Mouse (Mus musculus) midbrain, embryonic 14.5 days (tissue): ENCODE results near the gene Gm13539. TPM values are rescaled to one million over a fixed set of nuclear protein-coding genes. Genes with fewer than 3 reads are reported as not detected.
"Not testable (repeated sequence)": the region's sequence is repeated elsewhere in the genome, so short reads cannot be mapped to it uniquely, and the experiment has no call there.

Experiments
- ATAC-seq: fragments of 200-750 bp; cut with Nextera tagmentation; 2 replicates; pipeline ENCODE4 v1.8.0; 2017; ENCODE audit warnings: moderate number of reproducible peaks, moderate library complexity; ENCODE audit not compliant: low FRiP score, low TSS enrichment
- DNase-seq: peaks from one replicate; pipeline ENCODE4 v3.0.0-alpha.2; 2015
- H3K27ac ChIP-seq: fragments of 300-500 bp; sonication (generic); replicated peaks from 2 replicates; pipeline ENCODE4 v1.5.1; 2014; ENCODE audit warnings: mild to moderate bottlenecking, low read depth, low read length, moderate library complexity
- H3K27me3 ChIP-seq: fragments of 300-500 bp; sonication (generic); 2 replicates; pipeline ENCODE4 v1.6.1; 2014; ENCODE audit warnings: low read length, control low read depth, mixed read lengths; ENCODE audit not compliant: control insufficient read depth, insufficient read depth
- H3K36me3 ChIP-seq: fragments of 300-500 bp; sonication (generic); 2 replicates; pipeline ENCODE4 v1.6.1; 2014; ENCODE audit warnings: low read length, control low read depth; ENCODE audit not compliant: control insufficient read depth, insufficient read depth
- H3K4me1 ChIP-seq: fragments of 300-500 bp; sonication (generic); 2 replicates; pipeline ENCODE4 v1.6.1; 2014; ENCODE audit warnings: mild to moderate bottlenecking, antibody characterized with exemption, low read length, control low read depth; ENCODE audit not compliant: control insufficient read depth, insufficient read depth
- H3K4me2 ChIP-seq: fragments of 300-500 bp; sonication (generic); 2 replicates; pipeline ENCODE4 v1.6.1; 2014; ENCODE audit warnings: mild to moderate bottlenecking, low read length, moderate library complexity
- H3K4me3 ChIP-seq: fragments of 300-500 bp; sonication (generic); replicated peaks from 2 replicates; pipeline ENCODE4 v1.5.1; 2014; ENCODE audit warnings: low read depth, low read length
- H3K9ac ChIP-seq: fragments of 300-500 bp; sonication (generic); replicated peaks from 2 replicates; pipeline ENCODE4 v1.6.1; 2014; ENCODE audit warnings: mild to moderate bottlenecking, low read length, moderate library complexity
- H3K9me3 ChIP-seq: fragments of 300-500 bp; sonication (generic); 2 replicates; pipeline ENCODE4 v1.6.1; 2016; ENCODE audit warnings: low read length, control low read depth, mixed read lengths; ENCODE audit not compliant: control insufficient read depth
- WGBS: fragments of 180-500 bp; shearing (Covaris S2); extraction: QIAGEN DNeasy Blood & Tissue Kit; methylation state at CpG from one replicate; pipeline ENCODE4 v1.1.7; 2014; 5-methylcytosine and 5-hydroxymethylcytosine counted together
- polyA plus RNA-seq: library from polyadenylated mRNA; unstranded; fragments of >200 nt; fragmentation: Nextera tagmentation; extraction: Ambion mirVana; gene quantifications from 2 replicates; pipeline ENCODE4 v1.2.1, GENCODE M21; 2014

Gene Gm13539
- polyA plus RNA-seq, 1 experiment from 2014 or later, result not detected

DNA sequence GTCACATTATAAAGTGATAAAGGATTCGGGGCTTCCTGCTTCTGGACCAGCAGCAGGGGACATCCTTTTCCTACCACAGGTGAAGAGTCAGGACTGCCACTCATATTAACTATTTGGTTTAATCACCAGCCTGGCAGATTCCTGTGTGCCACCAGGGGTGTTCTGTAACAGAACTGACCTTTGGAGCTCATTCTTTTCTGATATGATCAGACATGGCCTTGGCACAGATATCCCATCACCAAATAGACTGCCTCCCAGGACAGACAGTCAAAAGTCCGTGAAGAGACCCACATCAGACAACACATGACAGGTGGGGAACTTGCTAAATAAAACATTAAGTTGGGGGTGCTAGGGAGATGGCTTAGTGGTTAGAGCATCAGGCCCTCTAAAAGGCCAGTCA, 29.7 kb downstream of the Gm13539 start:
- 78% methylated on average over 2 of the region's 2 CpGs for WGBS
- DNase-seq, result no peak
- H3K9me3 ChIP-seq, result no peaks in the 10 kb centered on the region
- ATAC-seq, result no peak
- H3K27ac ChIP-seq, result no peak overlapping the region
- no peak overlapping the region for H3K9ac ChIP-seq
- no peak overlapping the region for H3K4me3 ChIP-seq
- no peaks in the 10 kb centered on the region for H3K36me3 ChIP-seq
- no peak overlapping the region for H3K4me2 ChIP-seq
- H3K4me1 ChIP-seq, result no peaks in the 10 kb centered on the region
- H3K27me3 ChIP-seq, result no peaks in the 10 kb centered on the region

DNA sequence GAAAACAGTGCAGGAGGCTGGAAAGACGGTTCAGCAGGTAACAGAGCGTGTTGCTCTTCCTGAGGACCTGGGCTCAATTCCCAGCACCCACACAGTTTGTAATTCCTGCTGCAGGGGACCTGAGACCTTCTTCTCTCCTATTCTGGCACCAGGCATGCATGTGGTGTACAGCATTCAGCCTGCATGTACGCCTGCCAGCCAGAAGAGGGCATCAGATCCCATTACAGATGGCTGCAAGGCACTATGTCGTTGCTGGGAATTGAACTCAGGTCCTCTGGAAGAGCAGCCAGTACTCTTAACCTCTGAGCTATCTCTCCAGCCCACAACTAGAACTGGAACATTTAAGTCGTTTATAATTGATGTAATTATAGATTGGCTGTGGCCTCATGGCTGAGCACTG, 31.3 kb downstream of the Gm13539 start:
- no peaks in the 10 kb centered on the region for H3K9me3 ChIP-seq
- H3K9ac ChIP-seq, result no peak overlapping the region
- ATAC-seq (no peak), DNase-seq (no peak)
- no peak overlapping the region for H3K4me3 ChIP-seq
- no peak overlapping the region for H3K27ac ChIP-seq
- no peaks in the 10 kb centered on the region for H3K4me1 ChIP-seq
- 84% methylated on average over 5 of the region's 5 CpGs for WGBS
- H3K27me3 ChIP-seq, result no peaks in the 10 kb centered on the region
- no peaks in the 10 kb centered on the region for H3K36me3 ChIP-seq
- no peak overlapping the region for H3K4me2 ChIP-seq

DNA sequence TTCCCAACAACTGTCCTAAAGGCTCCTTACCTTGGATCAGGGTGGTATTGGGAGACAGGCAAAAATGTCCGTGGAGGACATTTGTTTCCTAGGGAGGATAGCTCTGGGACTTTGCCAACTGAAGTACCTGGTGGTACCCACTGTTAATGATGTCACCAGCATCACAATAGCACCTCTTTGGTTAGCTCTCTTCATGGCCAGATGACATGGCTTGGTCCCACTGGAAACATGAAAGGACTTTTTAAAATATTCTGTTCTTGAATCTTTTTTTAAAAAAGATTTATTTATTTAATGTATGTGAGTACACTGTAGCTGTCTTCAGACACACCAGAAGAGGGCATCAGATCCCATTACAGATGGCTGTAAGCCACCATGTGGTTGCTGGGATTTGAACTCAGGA, 33.7 kb downstream of the Gm13539 start, which contains the start of gene Glt6d1:
Gene Glt6d1 (minus strand): TSS at position 101 of the 400 bp plus-strand sequence.
- not testable (repeated sequence) for H3K27me3 ChIP-seq, ATAC-seq, H3K9ac ChIP-seq, DNase-seq, H3K4me2 ChIP-seq, H3K27ac ChIP-seq, H3K4me3 ChIP-seq, H3K36me3 ChIP-seq, H3K4me1 ChIP-seq, H3K9me3 ChIP-seq
- 81% methylated on average over 1 of the region's 1 CpGs for WGBS

DNA sequence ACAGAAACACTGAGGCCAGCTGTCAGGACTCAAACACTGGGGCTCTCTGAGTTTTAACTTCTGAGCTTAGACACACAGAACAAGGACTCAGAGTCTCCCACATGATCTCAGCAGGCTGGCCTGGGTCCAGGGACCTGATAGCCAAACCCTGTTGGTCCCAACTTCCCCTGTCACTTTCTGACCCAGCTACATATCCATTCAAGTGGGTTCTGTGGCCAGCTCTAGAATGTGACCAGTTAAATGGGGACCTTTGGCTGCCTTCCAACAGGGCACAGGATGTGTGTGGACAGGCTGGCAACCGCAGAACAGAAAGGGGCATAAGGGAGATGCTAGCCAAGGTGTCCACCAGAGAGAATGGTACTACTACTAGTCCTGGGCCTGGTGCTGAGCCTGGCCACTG, 40.7 kb downstream of the Gm13539 start, which contains the start of gene Lcn9:
Gene Lcn9 (plus strand): TSS at position 348 of the 400 bp plus-strand sequence.
- no peak within 1 kb of the TSS for H3K9ac ChIP-seq
- no peak within 1 kb of the TSS for H3K4me2 ChIP-seq
- no peaks in the 10 kb centered on the region for H3K27me3 ChIP-seq

DNA sequence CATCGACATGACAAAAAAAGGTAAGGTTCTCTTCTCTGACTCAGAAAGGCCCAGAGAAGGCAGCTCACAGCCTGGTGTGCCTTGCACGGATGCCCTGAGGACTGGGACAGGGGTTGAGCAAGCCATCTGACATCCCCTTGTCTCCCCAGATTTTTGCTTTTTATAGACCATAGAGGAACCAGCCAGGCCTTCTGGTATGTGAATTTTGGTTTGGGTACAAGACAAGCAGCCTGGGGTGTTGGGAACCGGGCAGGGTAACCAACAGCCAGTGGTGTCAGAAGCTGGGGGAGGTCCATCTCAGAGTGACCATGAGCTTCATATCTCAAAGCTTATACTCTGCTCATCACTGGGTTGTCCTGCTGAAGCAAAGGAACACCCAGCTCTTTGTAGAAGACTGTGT, 42.7 kb downstream of the Gm13539 start:
- ATAC-seq (no peak), DNase-seq (no peak)
- Histone ChIP-seq H3K4me3 (no peak overlapping the region), H3K9me3 (no peaks in the 10 kb centered on the region), H3K4me1 (no peaks in the 10 kb centered on the region), H3K9ac (no peak overlapping the region), H3K27ac (no peak overlapping the region), H3K36me3 (no peaks in the 10 kb centered on the region), H3K27me3 (no peaks in the 10 kb centered on the region), H3K4me2 (no peak overlapping the region)
- 90% methylated on average over 3 of the region's 3 CpGs for WGBS

More for the DNA sequence above, 40.7 kb downstream of the Gm13539 start, which contains the start of gene Lcn9:
- 77% methylated on average over 1 of the region's 1 CpGs for WGBS
- no peak within 1 kb of the TSS for H3K4me3 ChIP-seq
- ATAC-seq, result no peak
- no peaks in the 10 kb centered on the region for H3K36me3 ChIP-seq
- H3K27ac ChIP-seq, result no peak within 1 kb of the TSS
- H3K9me3 ChIP-seq, result no peaks in the 10 kb centered on the region
- DNase-seq, result no peak
- no peaks in the 10 kb centered on the region for H3K4me1 ChIP-seq

DNA sequence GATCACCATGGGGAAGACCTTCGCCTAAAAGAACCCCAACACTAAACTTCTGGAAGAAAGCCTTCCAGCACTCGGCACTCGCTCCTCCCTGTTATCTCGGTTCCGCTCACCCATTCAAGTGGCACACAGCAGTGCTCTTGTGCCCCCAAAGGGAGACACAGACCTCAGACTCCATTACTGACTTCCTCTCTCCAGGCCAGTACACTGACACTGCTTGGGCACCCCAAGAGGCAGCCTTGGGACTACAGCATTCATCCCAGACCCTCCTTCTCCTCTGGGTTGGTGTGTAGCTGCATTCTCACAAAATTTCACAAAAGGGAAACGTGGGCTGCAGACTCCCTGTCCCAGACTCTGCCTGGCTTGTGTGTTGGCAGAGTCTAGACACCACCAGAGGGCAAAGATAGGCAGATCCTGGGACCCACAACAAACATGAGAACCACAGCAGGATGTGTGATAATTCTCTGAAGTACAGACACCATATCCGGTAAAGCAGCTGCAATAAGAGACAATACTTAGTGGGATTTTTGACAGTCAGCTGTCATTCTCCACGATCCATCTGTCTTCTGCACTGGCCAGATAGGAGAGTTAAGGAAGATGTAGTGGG, 46.4 kb downstream of the Gm13539 start:
- H3K27me3 ChIP-seq, result no peaks in the 10 kb centered on the region
- H3K4me1 ChIP-seq, result no peaks in the 10 kb centered on the region
- H3K4me2 ChIP-seq, result no peak overlapping the region
- H3K4me3 ChIP-seq, result no peak overlapping the region
- H3K9ac ChIP-seq, result no peak overlapping the region
- no peaks in the 10 kb centered on the region for H3K9me3 ChIP-seq
- H3K27ac ChIP-seq, result no peak overlapping the region
- DNase-seq (no peak), ATAC-seq (no peak)
- WGBS, result 77% methylated on average over 8 of the region's 8 CpGs
- no peaks in the 10 kb centered on the region for H3K36me3 ChIP-seq

DNA sequence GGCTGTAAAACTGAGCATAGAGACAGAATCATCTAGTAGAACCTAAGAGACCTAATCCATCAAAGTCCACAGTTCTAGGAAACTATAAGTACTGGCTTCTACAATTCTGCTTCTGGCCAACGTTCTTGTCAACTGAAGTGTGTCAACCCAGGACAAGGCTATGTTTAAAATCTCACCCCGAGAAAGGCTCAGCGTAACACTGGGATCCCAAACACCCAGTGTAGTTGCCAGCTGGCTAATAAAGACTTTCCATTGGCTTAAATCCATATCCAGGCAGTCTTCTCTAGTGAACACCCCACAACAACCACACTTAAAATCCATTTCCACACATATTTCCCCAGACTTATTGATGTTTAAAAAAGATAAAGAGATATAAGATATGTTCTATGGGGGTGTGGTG, 48.7 kb downstream of the Gm13539 start:
- no peaks in the 10 kb centered on the region for H3K36me3 ChIP-seq
- WGBS, result 90% methylated on average over 3 of the region's 3 CpGs

DNA sequence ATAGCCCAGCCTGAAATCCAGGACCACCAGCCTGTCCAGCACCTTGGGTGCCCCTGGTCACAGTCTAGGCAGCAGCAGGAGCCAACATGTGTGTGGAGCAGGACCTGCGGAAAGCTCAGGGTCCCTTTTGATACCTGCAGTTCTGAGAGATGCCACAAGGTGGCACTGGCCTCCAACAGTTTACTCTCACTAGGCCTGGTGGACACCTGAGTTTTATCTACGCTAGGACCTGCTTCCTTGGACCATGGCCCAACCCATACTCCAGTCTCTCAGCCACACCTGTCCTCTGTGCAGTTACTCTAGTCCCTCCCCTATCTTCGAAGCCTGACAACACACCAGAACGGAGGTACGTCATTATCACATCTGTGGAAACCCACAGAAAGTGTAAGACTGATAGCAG, 54.2 kb downstream of the Gm13539 start:
- H3K9me3 ChIP-seq, result no peaks in the 10 kb centered on the region
- no peak for ATAC-seq
- peak; percentile 88 for DNase-seq
- 49% methylated on average over 5 of the region's 5 CpGs for WGBS
- no peak overlapping the region for H3K9ac ChIP-seq
- no peak overlapping the region for H3K27ac ChIP-seq
- H3K4me1 ChIP-seq, result no peaks in the 10 kb centered on the region
- no peak overlapping the region for H3K4me2 ChIP-seq
- no peaks in the 10 kb centered on the region for H3K27me3 ChIP-seq
- H3K36me3 ChIP-seq, result no peaks in the 10 kb centered on the region
- no peak overlapping the region for H3K4me3 ChIP-seq

More for the DNA sequence above, 48.7 kb downstream of the Gm13539 start:
- no peak overlapping the region for H3K27ac ChIP-seq
- ATAC-seq (no peak), DNase-seq (no peak)
- H3K27me3 ChIP-seq, result no peaks in the 10 kb centered on the region
- H3K4me3 ChIP-seq, result no peak overlapping the region
- no peak overlapping the region for H3K9ac ChIP-seq
- H3K4me2 ChIP-seq, result no peak overlapping the region
- no peaks in the 10 kb centered on the region for H3K4me1 ChIP-seq
- no peaks in the 10 kb centered on the region for H3K9me3 ChIP-seq
